Mouse (Mus musculus) forebrain, embryonic 16.5 days (tissue): Measurements from ENCODE around the gene Cdk5r2. TPM values are rescaled to one million over a fixed set of nuclear protein-coding genes. Genes with fewer than 3 reads are reported as not detected.

ENCODE experiments used
- ATAC-seq: fragments of 200-750 bp; cut with Nextera tagmentation; 2 replicates; pipeline ENCODE4 v1.8.0; 2017; ENCODE audit warnings: mild to moderate bottlenecking, moderate library complexity
- H3K27ac ChIP-seq: fragments of 300-500 bp; sonication (generic); 2 replicates; pipeline ENCODE4 v1.5.1; 2014; ENCODE audit warnings: low read length, control low read depth
- H3K27me3 ChIP-seq: fragments of 300-500 bp; sonication (generic); replicated peaks from 2 replicates; pipeline ENCODE4 v1.6.1; 2014; ENCODE audit warnings: low read length; ENCODE audit not compliant: control insufficient read depth, insufficient read depth
- H3K36me3 ChIP-seq: fragments of 300-500 bp; sonication (generic); 2 replicates; pipeline ENCODE4 v1.6.1; 2014; ENCODE audit not compliant: control insufficient read depth, insufficient read depth
- H3K4me1 ChIP-seq: fragments of 300-500 bp; sonication (generic); replicated peaks from 2 replicates; pipeline ENCODE4 v1.6.1; 2014; ENCODE audit warnings: low read length; ENCODE audit not compliant: control insufficient read depth, insufficient read depth
- H3K4me2 ChIP-seq: fragments of 300-500 bp; sonication (generic); 2 replicates; pipeline ENCODE4 v1.6.1; 2014; ENCODE audit warnings: mild to moderate bottlenecking, low read length, control low read depth
- H3K4me3 ChIP-seq: fragments of 300-500 bp; sonication (generic); replicated peaks from 2 replicates; pipeline ENCODE4 v1.5.1; 2014; ENCODE audit warnings: mild to moderate bottlenecking, low read length, control low read depth
- H3K9ac ChIP-seq: fragments of 300-500 bp; sonication (generic); replicated peaks from 2 replicates; pipeline ENCODE4 v1.6.1; 2014; ENCODE audit warnings: low read depth, low read length, control low read depth
- H3K9me3 ChIP-seq: fragments of 300-500 bp; sonication (generic); 2 replicates; pipeline ENCODE4 v1.6.1; 2016; ENCODE audit warnings: low read length; ENCODE audit not compliant: control insufficient read depth
- WGBS: fragments of 180-500 bp; shearing (Covaris S2); extraction: QIAGEN DNeasy Blood & Tissue Kit; methylation state at CpG from one replicate; pipeline ENCODE4 v1.1.7; 2014; 5-methylcytosine and 5-hydroxymethylcytosine counted together
- microRNA counts: library from miRNA; unstranded; fragments of <30 nt; microRNA quantifications from one replicate; lab custom pipeline; 2016
- microRNA-seq: library from miRNA; unstranded; fragments of <30 nt; microRNA quantifications from one replicate; pipeline ENCODE4, GENCODE M21; 2017
- polyA plus RNA-seq: library from polyadenylated mRNA; unstranded; fragments of >200 nt; fragmentation: Nextera tagmentation; extraction: Ambion mirVana; gene quantifications from 2 replicates; pipeline ENCODE4 v1.2.1, GENCODE M21; 2015

Gene Cdk5r2
- polyA plus RNA-seq, 1 experiment from 2014 or later = 2.8 TPM

DNA sequence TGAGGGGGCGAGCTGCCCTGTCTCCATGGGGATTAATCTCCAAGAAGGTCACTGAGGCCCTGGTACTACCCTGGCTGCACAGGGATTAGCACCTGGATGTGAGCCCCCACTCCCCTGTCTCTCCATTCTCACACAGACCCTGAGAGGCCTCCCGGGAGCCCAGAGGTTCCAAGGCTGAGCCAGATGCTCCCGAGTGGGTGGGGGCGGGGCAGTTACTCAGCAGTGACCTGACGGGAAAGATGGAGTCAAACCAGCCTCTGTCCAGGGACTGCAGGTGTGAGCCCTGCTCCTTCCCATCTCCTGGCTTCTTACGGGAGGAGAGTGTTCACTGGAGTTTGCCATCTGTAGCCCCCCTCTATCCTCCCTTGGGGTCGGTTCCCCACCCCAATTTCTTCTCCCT lies 43.2 kb downstream of the Cdk5r2 start:
- ATAC-seq = no peak
- Histone ChIP-seq H3K4me1 (peaks cover 16% of the 10 kb centered on the region), H3K27me3 (peaks cover 58% of the 10 kb centered on the region), H3K36me3 (no peaks in the 10 kb centered on the region), H3K9me3 (no peaks in the 10 kb centered on the region), H3K27ac (no peak overlapping the region), H3K4me2 (no peak overlapping the region), H3K4me3 (no peak overlapping the region), H3K9ac (no peak overlapping the region)
- WGBS = 5% methylated on average over 7 of the region's 7 CpGs

DNA sequence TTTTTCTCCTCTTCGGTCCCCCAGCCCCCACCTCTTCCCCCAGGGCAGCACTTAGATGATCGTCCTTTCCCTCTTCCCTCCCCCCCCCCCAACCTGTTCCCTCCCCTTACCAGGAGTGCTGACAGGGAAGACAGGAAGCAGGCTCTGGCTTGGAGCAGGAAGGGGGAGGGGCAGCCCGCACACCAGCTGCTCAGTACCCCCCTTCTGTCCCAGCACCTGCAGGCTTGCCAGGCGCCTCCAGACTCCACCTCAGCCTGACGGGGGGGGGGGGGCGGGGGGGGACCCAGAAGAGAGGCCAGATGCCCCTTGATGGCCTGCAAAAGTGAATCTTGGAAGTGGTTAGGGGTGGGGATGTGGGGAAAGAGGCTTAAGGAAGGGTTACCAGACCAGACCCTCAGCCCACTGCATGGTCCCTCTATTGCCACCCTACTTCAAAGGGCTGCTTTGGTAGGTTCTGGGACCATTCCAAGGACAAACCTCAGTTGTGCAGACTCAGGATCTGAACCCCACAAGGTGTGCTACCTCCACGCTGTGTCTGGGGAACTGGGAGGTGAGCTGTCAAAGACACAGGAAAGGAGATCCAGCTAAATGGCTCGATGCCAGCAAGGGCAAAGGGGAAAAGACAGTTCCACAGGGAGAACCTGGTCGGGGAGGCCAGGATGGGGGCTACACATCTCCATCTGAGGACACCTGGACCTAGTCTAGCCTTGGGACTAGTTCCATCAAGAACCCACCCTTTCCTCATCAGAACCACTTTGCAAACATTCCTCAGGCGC lies 44.1 kb downstream of the Cdk5r2 start:
- ATAC-seq = no peak
- H3K27me3 ChIP-seq = peaks cover 54% of the 10 kb centered on the region
- 12% methylated on average over 7 of the region's 10 CpGs for whole genome bisulfite sequencing
- H3K36me3 ChIP-seq = no peaks in the 10 kb centered on the region
- H3K27ac ChIP-seq = no peak overlapping the region
- no peak overlapping the region for H3K9ac ChIP-seq
- H3K4me3 ChIP-seq = no peak overlapping the region
- H3K9me3 ChIP-seq = no peaks in the 10 kb centered on the region
- H3K4me1 ChIP-seq = peaks cover 14% of the 10 kb centered on the region
- no peak overlapping the region for H3K4me2 ChIP-seq

DNA sequence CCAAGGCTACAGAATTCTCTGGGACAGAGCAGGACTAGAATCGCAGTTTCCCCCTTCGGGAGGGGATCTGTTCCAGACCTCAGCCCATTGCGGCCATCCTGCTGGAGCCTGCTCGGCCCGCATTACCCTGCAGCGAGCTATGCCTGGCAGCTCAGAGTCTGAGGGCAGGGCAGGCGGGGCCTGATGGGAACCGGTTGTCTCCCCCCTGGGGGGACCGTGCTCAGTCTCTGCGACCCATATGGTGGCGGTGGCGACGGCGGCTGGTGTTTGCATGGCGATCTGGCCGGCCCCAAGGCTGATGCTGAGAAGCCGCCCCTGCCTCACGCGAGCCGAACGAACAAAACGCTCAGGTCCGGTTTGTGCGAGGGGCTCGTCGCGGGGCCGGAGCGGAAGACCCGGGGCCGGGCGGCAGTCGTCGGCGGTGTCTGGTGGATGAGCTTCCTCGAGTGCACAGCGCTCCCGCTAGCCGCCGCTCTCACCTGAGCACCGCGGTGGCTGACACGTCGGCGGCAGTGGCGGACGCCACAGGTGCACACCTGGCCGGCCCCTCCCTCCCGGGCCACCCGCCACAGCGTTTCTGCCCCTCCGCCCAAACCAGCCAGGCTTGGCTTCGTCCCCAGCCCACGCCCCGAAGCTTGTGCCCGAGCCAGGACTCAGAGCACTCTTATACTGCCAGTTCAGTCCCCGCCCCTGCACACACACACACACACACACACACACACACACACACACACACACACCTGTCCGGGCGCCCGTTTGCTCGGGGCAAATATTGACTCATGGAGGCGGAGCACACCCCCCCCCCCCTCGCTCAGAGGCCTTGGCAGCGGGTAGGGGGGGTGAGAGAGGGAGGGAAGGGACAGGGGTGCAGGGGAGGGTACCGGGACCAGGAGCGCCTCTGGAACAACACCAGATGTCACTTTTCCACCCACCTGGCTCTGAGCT lies 45.9 kb downstream of the Cdk5r2 start:
- no peak for ATAC-seq
- WGBS = under 1% methylated on average over 53 of the region's 66 CpGs

DNA sequence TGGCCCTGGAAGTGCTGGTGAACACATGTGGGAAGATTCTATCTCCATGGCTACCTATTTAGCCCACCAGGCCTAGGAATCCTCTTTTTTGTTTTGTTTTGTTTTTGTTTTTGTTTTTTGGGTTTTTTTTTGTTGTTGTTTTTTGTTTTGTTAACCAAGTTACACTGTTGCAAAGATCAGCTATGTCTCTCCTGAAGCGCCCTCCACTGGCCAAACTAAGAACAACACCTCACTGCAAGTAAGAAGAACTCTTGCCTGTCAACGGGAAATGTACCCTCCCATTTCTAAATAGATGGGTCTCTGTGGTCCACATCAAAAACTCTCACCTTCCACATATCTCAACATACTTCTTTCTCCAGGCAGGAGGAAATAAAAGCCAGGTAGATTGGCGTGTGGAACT lies 47.0 kb downstream of the Cdk5r2 start:
- no peak for ATAC-seq
- Histone ChIP-seq H3K4me3 (no peak overlapping the region), H3K4me2 (no peak overlapping the region), H3K4me1 (peaks cover 14% of the 10 kb centered on the region), H3K9ac (no peak overlapping the region), H3K9me3 (no peaks in the 10 kb centered on the region), H3K36me3 (no peaks in the 10 kb centered on the region), H3K27ac (no peak overlapping the region), H3K27me3 (peaks cover 30% of the 10 kb centered on the region)
- 2% methylated on average over 3 of the region's 3 CpGs for WGBS

More for the DNA sequence above, 45.9 kb downstream of the Cdk5r2 start:
- Histone ChIP-seq H3K4me1 (peaks cover 14% of the 10 kb centered on the region), H3K4me3 (peak overlapping the region; percentile 36), H3K4me2 (peak overlapping the region; percentile 56), H3K9me3 (no peaks in the 10 kb centered on the region), H3K27ac (no peak overlapping the region), H3K27me3 (peaks cover 39% of the 10 kb centered on the region), H3K9ac (peak overlapping the region; percentile 37; the same call in 1 of the 2 replicates), H3K36me3 (no peaks in the 10 kb centered on the region)

- no peak for ATAC-seq
- no peaks in the 10 kb centered on the region for H3K36me3 ChIP-seq
- peaks cover 29% of the 10 kb centered on the region for H3K27me3 ChIP-seq
- no peak overlapping the region for H3K4me3 ChIP-seq
- H3K4me2 ChIP-seq = no peak overlapping the region
- WGBS = 24% methylated on average over 6 of the region's 6 CpGs
- no peak overlapping the region for H3K9ac ChIP-seq
- no peaks in the 10 kb centered on the region for H3K9me3 ChIP-seq
- no peak overlapping the region for H3K27ac ChIP-seq
- H3K4me1 ChIP-seq = peaks cover 14% of the 10 kb centered on the region
Observed at GRCm38 (mm10) chr1:74902191-74902590, 47.5 kb downstream of the Cdk5r2 start.

MicroRNAs within 50 kb of the gene (microRNA counts, 519-probe panel; counts per million panel counts)
- 795 counts per million, percentile 5 among the panel's probes with 10 or more counts for microRNA mmu-miR-375 (lab: Ali Mortazavi, UCI)

Small RNA genes lying within 50 kb of the gene (microRNA-seq; reads per million reads assigned to microRNA genes)
- gene Mir375 = 213 reads per million, percentile 64 among the genes with 10 or more reads in this experiment

Other genes starting within 250 kb of the Cdk5r2 start
- 16.6 and 16.7 TPM in 2 replicates for gene Ttll4, start 193.2 kb upstream of the Cdk5r2 start, polyA plus RNA-seq
- gene Cyp27a1, start 141.4 kb upstream of the Cdk5r2 start, polyA plus RNA-seq = 0.94 and 1.7 TPM in 2 replicates
- gene Prkag3, start 105.7 kb upstream of the Cdk5r2 start, polyA plus RNA-seq = not detected in 2 replicates
- 3.6 and 4.5 TPM in 2 replicates for gene Wnt6, start 83.0 kb upstream of the Cdk5r2 start, polyA plus RNA-seq
- 0.46 and 0.68 TPM in 2 replicates for gene Wnt10a, start 63.4 kb upstream of the Cdk5r2 start, polyA plus RNA-seq
- not detected in 2 replicates for gene Fev, start 30.5 kb downstream of the Cdk5r2 start, polyA plus RNA-seq
- gene Cryba2, start 38.2 kb downstream of the Cdk5r2 start, polyA plus RNA-seq = not detected in 2 replicates
- gene Cfap65, start 80.7 kb downstream of the Cdk5r2 start, polyA plus RNA-seq = 0.39 and 0.45 TPM in 2 replicates
- 0.16 TPM in 2 replicates for gene Ihh, start 96.7 kb downstream of the Cdk5r2 start, polyA plus RNA-seq